Mouse (Mus musculus) forebrain, embryonic 14.5 days (tissue): ENCODE measurements at regions not wholly inside any gene's neighbourhood (a gene's known extent, or its start where the extent isn't known, plus 50 kb on each side); places are given as distances from the start of the nearest gene placed in this dataset.

ENCODE experiments used
- ATAC-seq: fragments of 200-750 bp; cut with Nextera tagmentation; 2 replicates; pipeline ENCODE4 v1.8.0; 2017; ENCODE audit warnings: mild to moderate bottlenecking, moderate library complexity
- DNase-seq: peaks from one replicate; pipeline ENCODE4 v3.0.0-alpha.2; 2015; ENCODE audit warnings: low spot score
- H3K27ac ChIP-seq: fragments of 300-500 bp; sonication (generic); 2 replicates; pipeline ENCODE4 v1.5.1; 2014; ENCODE audit warnings: low read depth, mild to moderate bottlenecking, control low read depth, low read length, moderate library complexity
- H3K27me3 ChIP-seq: fragments of 300-500 bp; sonication (generic); replicated peaks from 2 replicates; pipeline ENCODE4 v1.6.1; 2014; ENCODE audit warnings: low read length, control low read depth, mixed read lengths; ENCODE audit not compliant: control insufficient read depth, insufficient read depth
- H3K36me3 ChIP-seq: fragments of 300-500 bp; sonication (generic); 2 replicates; pipeline ENCODE4 v1.6.1; 2014; ENCODE audit warnings: low read length, control low read depth; ENCODE audit not compliant: control insufficient read depth, insufficient read depth
- H3K4me1 ChIP-seq: fragments of 300-500 bp; sonication (generic); 2 replicates; pipeline ENCODE4 v1.6.1; 2014; ENCODE audit warnings: antibody characterized with exemption, low read length, control low read depth; ENCODE audit not compliant: control insufficient read depth, insufficient read depth
- H3K4me2 ChIP-seq: fragments of 300-500 bp; sonication (generic); 2 replicates; pipeline ENCODE4 v1.6.1; 2014; ENCODE audit warnings: mild to moderate bottlenecking, control low read depth, low read length
- H3K4me3 ChIP-seq: fragments of 300-500 bp; sonication (generic); 2 replicates; pipeline ENCODE4 v1.5.1; 2014; ENCODE audit warnings: low read depth, low read length, control low read depth
- H3K9ac ChIP-seq: fragments of 300-500 bp; sonication (generic); 2 replicates; pipeline ENCODE4 v1.6.1; 2014; ENCODE audit warnings: mild to moderate bottlenecking, low read length, control low read depth, moderate library complexity
- H3K9me3 ChIP-seq: fragments of 300-500 bp; sonication (generic); replicated peaks from 2 replicates; pipeline ENCODE4 v1.6.1; 2016; ENCODE audit warnings: low read length, control low read depth, mixed read lengths; ENCODE audit not compliant: control insufficient read depth
- WGBS: fragments of 180-500 bp; shearing (Covaris S2); extraction: QIAGEN DNeasy Blood & Tissue Kit; methylation state at CpG from one replicate; pipeline ENCODE4 v1.1.7; 2014; 5-methylcytosine and 5-hydroxymethylcytosine counted together

GRCm38 (mm10) chr10:109607121-109607520 lies 596.3 kb upstream of the Syt1 start:
- no peak for DNase-seq
- H3K9ac ChIP-seq: no peak overlapping the region
- no peak overlapping the region for H3K4me3 ChIP-seq
- no peaks in the 10 kb centered on the region for H3K27me3 ChIP-seq
- no peaks in the 10 kb centered on the region for H3K9me3 ChIP-seq
- H3K4me2 ChIP-seq: no peak overlapping the region
- WGBS: 71% methylated on average over 5 of the region's 5 CpGs
- no peak overlapping the region for H3K27ac ChIP-seq
- no peaks in the 10 kb centered on the region for H3K4me1 ChIP-seq
- no peak for ATAC-seq
- H3K36me3 ChIP-seq: no peaks in the 10 kb centered on the region

GRCm38 (mm10) chr10:109603241-109603640 lies 592.5 kb upstream of the Syt1 start:
- Histone ChIP-seq H3K27me3 (no peaks in the 10 kb centered on the region), H3K9ac (no peak overlapping the region), H3K4me1 (no peaks in the 10 kb centered on the region), H3K27ac (no peak overlapping the region), H3K9me3 (no peaks in the 10 kb centered on the region), H3K4me2 (no peak overlapping the region), H3K4me3 (no peak overlapping the region), H3K36me3 (no peaks in the 10 kb centered on the region)
- ATAC-seq: no peak
- DNase-seq: no peak
- WGBS: 88% methylated on average over 3 of the region's 3 CpGs

DNA sequence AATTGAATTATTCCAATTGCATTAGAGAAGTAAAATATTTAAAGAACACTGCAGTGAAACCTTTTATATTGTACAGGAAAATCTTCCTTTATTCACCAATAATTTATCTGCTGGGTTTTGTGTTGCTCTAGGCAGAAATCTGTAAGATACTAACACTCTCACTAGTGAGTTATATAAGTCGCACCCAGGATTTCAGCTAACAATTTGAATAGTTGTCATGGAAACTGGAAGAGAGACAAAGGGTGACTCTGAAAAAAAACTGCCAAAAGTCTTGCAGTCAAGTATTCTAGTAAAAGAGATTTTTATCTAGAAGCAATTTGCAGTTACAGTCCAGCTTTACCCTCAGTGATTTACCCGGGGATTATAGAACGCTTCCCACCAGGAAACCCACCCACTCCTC lies 587.8 kb upstream of the Syt1 start:
- DNase-seq (peak; percentile 61), ATAC-seq (no peak)
- H3K4me2 ChIP-seq: no peak overlapping the region
- no peak overlapping the region for H3K9ac ChIP-seq
- no peak overlapping the region for H3K27ac ChIP-seq
- no peak overlapping the region for H3K4me3 ChIP-seq
- H3K9me3 ChIP-seq: no peaks in the 10 kb centered on the region
- WGBS: 31% methylated on average over 3 of the region's 3 CpGs
- no peaks in the 10 kb centered on the region for H3K27me3 ChIP-seq
- H3K4me1 ChIP-seq: no peaks in the 10 kb centered on the region
- H3K36me3 ChIP-seq: no peaks in the 10 kb centered on the region

DNA sequence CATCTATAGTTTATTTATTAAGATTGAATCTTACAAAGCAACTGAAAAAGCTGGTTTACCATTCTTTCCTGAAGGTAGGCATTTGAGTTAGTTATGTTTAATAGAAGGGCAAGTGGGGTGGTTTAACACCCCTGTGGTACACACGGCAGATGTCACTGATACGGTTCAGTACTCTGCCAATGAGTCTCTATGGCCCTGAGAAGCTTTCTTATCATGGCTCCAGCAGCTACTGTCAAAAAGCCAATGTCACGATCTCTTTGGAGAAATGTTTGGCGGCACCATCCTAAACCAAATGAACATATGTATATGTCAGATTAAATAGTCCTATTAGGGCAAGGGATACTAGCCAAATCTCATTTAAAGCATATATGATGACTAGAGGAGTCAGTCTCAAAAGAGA lies 562.4 kb upstream of the Syt1 start:
- 95% methylated on average over 4 of the region's 4 CpGs for WGBS
- DNase-seq: no peak

DNA sequence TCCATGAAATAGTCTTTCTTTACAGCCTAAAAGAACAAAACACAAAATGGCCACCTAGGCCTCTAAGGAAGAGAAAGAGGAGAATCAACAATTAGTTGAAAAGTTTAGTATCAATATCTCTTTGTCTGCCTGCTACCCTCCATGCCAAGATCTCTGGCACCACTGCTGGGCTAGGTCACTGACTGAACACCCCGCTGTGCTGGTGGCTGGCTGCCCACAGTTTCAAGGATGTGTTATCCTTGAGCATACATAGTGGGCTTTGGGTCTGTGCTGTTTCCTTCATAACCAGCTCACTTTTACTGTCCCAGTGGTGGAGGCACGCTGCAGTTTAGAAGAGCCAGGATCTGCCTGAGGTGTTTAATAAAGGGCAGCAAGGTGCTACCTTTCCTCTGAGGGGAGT lies 559.0 kb upstream of the Syt1 start:
- Histone ChIP-seq H3K9me3 (no peaks in the 10 kb centered on the region), H3K4me1 (no peaks in the 10 kb centered on the region)

More for the DNA sequence above, 562.4 kb upstream of the Syt1 start:
- no peak for ATAC-seq
- Histone ChIP-seq H3K27me3 (no peaks in the 10 kb centered on the region), H3K4me1 (no peaks in the 10 kb centered on the region), H3K27ac (no peak overlapping the region), H3K4me2 (no peak overlapping the region), H3K9me3 (no peaks in the 10 kb centered on the region), H3K4me3 (no peak overlapping the region), H3K9ac (no peak overlapping the region), H3K36me3 (no peaks in the 10 kb centered on the region)

DNA sequence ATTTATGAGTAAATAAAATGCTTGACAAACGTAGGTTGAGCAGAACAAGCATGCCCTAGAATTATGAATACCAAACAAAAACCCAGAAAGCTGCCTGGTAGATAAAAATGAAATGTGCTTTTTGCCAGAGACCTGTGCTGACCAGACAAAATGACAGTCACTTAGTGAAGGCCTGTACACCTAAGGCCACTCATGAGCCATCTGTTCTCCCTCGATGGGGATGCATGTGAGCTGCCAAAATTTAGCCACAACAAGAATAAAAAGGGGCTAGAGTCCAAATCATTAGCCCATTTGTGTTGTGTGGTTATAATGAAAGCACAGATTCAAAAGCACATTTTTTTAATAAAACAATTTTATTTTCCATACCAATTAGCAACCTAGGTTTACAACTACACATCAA lies 555.9 kb upstream of the Syt1 start:
- ATAC-seq: peak; percentile 34; the same call in 1 of the 2 replicates
- H3K27me3 ChIP-seq: no peaks in the 10 kb centered on the region
- WGBS: 54% methylated on average over 2 of the region's 2 CpGs
- no peaks in the 10 kb centered on the region for H3K9me3 ChIP-seq
- no peak overlapping the region for H3K9ac ChIP-seq
- no peak overlapping the region for H3K27ac ChIP-seq
- H3K4me3 ChIP-seq: no peak overlapping the region
- H3K36me3 ChIP-seq: no peaks in the 10 kb centered on the region
- no peaks in the 10 kb centered on the region for H3K4me1 ChIP-seq
- DNase-seq: no peak
- no peak overlapping the region for H3K4me2 ChIP-seq

More for the DNA sequence above, 559.0 kb upstream of the Syt1 start:
- H3K4me3 ChIP-seq: no peak overlapping the region
- H3K4me2 ChIP-seq: no peak overlapping the region
- DNase-seq: no peak
- 91% methylated on average over 2 of the region's 2 CpGs for WGBS
- no peak overlapping the region for H3K27ac ChIP-seq
- no peaks in the 10 kb centered on the region for H3K27me3 ChIP-seq
- no peak overlapping the region for H3K9ac ChIP-seq
- H3K36me3 ChIP-seq: no peaks in the 10 kb centered on the region
- no peak for ATAC-seq

GRCm38 (mm10) chr10:109561638-109562037 lies 550.9 kb upstream of the Syt1 start:
- ATAC-seq (no peak), DNase-seq (no peak)
- H3K27ac ChIP-seq: no peak overlapping the region
- H3K4me1 ChIP-seq: no peaks in the 10 kb centered on the region
- H3K9ac ChIP-seq: no peak overlapping the region
- no peaks in the 10 kb centered on the region for H3K36me3 ChIP-seq
- no peak overlapping the region for H3K4me3 ChIP-seq
- H3K4me2 ChIP-seq: no peak overlapping the region
- H3K27me3 ChIP-seq: no peaks in the 10 kb centered on the region
- H3K9me3 ChIP-seq: no peaks in the 10 kb centered on the region
- WGBS: 49% methylated on average over 2 of the region's 2 CpGs

DNA sequence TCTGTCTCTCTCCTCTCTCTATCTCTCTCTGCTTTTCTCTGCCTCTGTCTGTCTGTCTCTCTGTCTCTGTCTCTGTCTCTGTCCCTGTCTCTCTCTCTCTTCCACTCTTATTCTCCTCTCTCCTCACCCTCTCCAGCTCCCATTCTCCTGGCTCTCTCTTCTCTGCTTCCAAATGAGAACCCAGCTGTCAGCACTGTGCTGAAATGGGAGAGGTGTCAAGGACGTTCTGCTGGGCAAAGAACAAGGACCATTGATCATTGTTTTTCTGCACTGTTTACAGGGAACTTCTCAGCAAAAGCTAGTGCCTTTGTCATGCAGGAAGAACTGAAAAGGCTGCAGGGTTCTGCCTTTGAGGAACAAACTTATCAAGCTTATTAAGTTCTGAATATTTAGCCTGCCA lies 550.3 kb upstream of the Syt1 start:
- DNase-seq (no peak), ATAC-seq (no peak)
- H3K9me3 ChIP-seq: no peaks in the 10 kb centered on the region
- 9% methylated on average over 1 of the region's 1 CpGs for WGBS
- no peaks in the 10 kb centered on the region for H3K36me3 ChIP-seq
- no peak overlapping the region for H3K27ac ChIP-seq
- H3K9ac ChIP-seq: no peak overlapping the region
- no peaks in the 10 kb centered on the region for H3K27me3 ChIP-seq
- no peaks in the 10 kb centered on the region for H3K4me1 ChIP-seq
- H3K4me3 ChIP-seq: no peak overlapping the region
- no peak overlapping the region for H3K4me2 ChIP-seq

GRCm38 (mm10) chr10:109543301-109543700 lies 532.5 kb upstream of the Syt1 start:
- DNase-seq: peak; percentile 61
- Histone ChIP-seq H3K9me3 (no peaks in the 10 kb centered on the region), H3K27me3 (no peaks in the 10 kb centered on the region), H3K4me1 (no peaks in the 10 kb centered on the region), H3K4me2 (no peak overlapping the region), H3K27ac (no peak overlapping the region), H3K4me3 (no peak overlapping the region), H3K9ac (no peak overlapping the region), H3K36me3 (no peaks in the 10 kb centered on the region)
- ATAC-seq: no peak; the same call in 1 of the 2 replicates
- WGBS: 59% methylated on average over 1 of the region's 1 CpGs
